Mouse (Mus musculus): ENCODE data around the gene Fam131c.

Fam131c gene

DNA sequence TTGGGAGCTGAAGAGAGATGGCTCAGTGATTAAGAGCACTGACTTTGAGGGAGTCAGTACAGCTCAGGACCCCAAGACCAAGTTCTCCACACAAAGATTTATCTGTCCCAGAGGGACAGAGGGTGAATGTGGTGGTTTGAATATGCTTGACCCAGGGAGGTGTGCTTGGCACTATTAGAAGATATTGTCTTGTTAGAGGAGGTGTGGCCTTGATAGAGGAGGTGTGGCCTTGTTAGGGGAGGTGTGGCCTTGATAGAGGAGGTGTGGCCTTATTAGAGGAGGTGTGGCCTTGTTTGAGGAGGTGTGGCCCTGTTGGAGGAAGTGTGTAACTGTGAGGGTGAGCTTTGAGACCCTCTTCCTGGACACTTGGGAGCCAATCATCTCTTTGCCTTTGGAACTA is 10.2 kb upstream of the Fam131c start:
- DNase-seq (ENCODE audit: extremely low spot score, low read depth, low spot score), result no peak

DNA sequence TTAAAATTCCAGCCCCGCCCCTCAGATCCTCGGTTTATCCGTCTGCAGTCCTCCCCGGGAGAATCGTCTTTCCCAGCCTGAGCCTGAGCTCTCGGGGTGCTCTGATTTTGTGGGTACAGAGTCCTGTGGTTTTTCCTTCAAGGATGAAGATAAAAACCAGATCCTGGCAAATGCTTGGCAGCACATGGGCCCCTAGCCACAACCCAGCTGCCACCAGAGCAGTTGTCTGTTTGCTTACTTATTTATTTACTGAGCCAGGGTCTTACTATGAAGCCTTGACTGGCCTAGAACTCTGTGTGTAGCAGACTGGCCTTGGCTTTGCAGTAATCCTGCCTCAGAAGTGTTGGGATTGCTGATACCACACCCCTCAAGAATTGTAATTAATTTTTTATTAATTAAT is 8.8 kb upstream of the Fam131c start:
- no peak for DNase-seq (ENCODE audit: extremely low spot score, low read depth, low spot score)

DNA sequence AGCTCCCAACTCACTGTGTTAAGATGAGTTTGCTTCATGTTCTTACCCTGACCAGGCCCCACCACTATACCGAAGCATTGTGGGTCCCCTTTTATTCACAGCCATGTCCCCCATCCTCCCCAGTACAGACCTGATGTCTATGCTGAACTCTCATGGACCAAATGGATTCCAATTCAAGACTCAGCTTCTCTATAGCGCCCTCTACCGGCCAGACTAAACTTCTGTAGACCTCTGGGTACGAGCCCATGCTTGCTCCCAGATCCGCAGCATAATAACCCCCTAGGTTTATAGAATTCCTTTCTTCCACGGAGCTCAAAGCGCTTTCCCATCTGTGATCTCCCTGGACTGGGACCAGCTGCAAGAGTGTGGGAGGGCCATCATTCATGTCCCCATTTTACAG is 7.2 kb upstream of the Fam131c start:
- no peak for DNase-seq (ENCODE audit: extremely low spot score, low read depth, low spot score)

DNA sequence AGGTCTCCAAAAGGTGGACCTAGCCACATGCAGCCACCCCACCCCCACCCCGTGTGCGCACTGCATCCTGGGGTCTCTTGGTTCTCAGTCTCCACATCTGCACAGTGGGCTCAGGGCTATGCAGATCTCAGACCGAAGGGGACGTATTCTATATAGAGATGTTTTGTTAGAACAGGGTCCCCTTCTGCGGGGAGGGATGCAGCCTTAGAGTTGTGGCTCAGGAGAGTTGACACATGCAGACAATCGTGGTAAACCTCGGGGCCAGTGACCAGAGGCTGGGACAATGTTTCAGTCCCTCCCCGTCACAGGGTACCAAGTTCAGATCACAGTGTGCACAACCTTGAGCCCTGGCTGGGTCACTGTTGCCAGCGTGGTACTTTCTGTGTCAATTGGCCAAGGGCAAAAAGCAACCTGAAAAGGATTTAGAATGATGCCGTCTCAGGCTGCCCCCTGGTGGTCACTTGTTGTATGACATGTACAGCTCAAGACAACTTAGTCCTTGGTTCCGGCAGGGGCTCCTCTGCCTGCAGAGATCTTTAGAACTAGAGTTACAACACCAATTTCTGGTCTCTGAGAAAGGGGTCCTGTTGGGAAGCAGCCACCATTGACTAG is 5.0 kb upstream of the Fam131c start:
- DNase-seq (ENCODE audit: extremely low spot score, low read depth, low spot score), result peak; percentile 72

DNA sequence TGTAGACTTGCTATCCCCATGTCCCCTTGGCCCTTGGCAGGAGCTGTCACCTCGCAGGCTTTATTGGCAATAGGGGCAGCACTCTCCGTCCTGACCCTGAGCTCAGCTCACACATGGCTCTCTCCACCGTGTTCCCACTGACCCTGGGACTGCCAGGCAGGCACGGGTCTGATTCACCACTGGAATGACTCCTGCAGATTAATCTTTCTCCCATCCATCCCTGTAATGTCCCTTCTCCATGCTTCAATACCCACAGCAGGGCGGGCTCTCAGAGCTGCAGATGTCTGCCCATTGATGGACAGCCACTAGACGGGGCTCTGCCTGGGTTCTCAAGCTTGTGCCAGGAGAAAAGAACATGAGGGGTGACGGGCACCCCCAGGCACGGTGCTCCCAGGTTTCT is 2.9 kb upstream of the Fam131c start:
- no peak for DNase-seq (ENCODE audit: extremely low spot score, low read depth, low spot score)

DNA sequence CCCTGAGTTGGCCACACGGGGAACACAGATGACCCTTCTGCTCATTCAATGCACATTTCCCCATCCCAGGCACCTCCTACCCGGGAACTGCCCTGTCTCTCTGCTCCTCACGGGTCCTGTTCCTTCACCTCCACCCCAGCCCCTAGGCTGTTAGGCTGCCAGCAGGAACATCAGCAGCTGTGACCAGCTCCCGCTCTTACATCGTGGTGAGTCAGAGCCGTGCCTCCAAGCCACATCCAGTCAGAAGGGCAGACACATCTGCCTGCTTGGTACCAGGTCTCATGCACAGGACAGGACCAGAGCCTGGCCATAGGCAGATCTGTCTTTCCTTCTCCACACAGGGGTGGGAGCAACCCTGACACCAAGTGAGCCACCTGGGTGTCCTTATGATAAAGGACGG is 2.1 kb upstream of the Fam131c start:
- no peak for DNase-seq (ENCODE audit: extremely low spot score, low read depth, low spot score)

DNA sequence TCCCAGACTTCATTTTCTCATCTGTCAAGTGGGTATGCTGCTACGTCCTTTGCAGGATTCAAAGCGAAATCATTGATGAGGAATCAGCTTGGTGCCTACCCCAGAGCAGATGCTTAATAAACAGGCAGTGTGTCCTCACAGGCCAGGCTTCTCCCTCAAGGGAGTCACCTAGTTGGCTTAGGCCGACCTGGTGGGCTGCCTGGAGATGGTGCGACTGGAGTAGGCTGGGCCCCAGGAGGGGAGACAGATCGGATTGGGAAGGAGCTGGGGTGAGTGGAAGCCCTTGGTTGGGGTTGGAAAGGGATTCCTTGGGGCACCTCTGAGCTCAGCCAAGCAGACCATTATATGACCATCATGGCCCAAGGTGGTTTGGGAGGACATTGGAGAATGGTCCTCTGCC is 4.4 kb downstream of the Fam131c start:
- no peak for DNase-seq (ENCODE audit: extremely low spot score, low read depth, low spot score)

DNA sequence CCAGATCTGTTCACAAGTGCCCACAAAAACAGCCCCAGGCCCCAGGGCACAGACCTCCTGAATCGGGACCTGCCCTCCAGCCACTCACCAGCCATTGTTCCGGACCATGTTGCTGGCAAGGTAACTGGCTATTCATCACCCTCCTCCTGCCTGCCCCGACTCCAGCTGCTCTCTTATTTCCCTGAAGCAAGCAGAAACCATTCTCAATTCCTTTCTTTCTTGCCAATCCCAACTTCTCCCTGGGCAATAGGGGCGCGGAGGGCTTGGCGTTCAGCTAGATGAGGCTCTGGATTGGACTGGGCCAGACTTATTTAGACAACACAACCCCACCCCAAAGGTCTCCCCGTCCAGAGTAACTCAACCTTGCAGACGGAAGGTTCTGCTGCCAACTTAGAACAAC is 11.7 kb downstream of the Fam131c start:
- DNase-seq (ENCODE audit: extremely low spot score, low read depth, low spot score), result no peak

DNA sequence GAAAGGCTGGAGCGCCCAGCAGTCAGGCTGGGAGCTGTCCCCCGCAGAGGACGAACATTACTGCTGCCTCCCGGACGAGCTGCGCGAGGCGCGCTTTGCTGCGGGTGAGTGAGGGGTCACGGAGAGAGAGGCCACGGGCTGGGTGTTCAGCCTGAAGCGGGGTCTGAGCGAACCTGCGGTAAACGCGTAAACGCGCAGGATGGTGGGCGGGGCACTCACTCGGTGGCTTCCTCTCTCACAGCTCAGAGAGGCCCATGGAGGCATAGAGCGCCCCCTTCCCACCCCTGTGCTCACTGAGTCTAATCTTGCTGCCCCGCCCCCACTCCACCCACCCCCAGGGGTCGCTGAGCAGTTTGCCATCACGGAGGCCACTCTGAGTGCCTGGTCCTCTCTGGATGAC is 14.4 kb downstream of the Fam131c start:
- DNase-seq (ENCODE audit: extremely low spot score, low read depth, low spot score), result no peak

DNA sequence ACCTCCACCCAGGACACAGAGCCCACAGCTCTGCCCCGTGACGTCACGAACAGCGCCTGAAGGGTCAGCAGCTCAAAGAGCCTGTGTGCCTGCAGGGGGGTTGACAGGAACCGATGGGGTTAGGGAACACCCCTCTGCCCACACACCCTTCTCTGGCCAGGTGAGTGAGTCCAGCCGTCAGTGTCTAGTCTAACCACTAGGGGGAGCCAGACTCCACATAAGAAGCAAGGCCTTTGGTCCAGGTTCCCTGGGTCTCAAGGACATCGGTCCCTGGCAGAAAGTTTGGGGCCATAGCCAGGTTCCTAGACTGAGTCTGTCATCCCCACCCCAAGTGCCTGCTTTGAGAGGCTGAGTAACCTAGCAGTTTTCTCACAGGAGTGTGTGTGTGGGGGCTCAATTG is 17.3 kb downstream of the Fam131c start:
- DNase-seq (ENCODE audit: extremely low spot score, low read depth, low spot score), result peak; percentile 54

DNA sequence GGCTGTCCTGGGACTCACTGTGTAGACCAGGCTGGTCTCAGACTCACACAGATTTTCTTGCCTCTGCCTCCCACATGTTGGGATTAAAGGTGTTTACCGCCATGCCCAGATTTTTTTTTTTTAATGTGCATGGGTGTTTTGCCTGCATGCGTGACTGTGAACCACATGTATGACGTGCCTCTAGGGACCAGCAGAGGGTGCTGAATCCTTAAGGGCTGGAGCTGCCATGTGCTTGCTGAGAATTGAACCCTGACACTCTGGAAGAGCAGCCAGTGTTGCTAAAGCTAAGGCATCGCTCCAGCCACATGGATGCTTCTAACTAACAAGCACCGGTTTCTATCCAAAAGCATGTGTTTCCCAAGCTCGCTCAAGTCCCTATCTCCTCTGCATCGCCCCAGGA is 18.1 kb downstream of the Fam131c start:
- DNase-seq (ENCODE audit: extremely low spot score, low read depth, low spot score), result no peak

DNA sequence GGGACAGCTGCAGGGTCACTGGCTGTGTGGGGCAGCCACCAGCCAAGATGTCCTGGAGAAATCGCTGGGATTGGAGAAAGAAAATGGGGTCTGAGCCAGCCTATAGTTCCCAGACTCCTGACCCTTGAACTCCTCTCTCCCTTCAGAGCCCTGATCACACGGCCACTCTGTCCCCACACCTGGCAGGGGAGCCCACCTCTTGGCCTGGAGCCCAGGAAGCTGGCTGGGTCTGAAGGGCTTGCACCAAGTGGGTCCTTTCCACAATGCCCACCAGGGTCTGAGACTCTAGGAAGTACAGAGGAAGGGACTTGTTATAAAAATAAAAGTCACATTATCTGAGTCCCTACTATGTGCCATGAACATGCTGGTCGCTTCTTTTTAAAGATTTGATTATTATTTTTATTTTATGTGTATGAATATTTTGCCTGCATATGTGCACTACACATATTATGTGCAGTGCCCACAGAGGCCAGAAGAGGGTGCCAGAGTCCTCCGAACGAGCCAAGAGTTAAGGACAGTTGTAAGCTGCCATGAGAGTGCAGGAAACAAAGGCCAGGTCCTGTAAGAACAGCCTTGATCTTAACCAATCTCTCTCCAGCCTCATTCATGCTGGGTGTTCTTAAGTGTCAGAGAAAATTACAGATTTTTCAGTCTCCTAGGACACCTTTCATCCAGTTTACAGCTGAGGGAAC is 19.2 kb downstream of the Fam131c start:
- DNase-seq (ENCODE audit: extremely low spot score, low read depth, low spot score), result peak; percentile 66

DNA sequence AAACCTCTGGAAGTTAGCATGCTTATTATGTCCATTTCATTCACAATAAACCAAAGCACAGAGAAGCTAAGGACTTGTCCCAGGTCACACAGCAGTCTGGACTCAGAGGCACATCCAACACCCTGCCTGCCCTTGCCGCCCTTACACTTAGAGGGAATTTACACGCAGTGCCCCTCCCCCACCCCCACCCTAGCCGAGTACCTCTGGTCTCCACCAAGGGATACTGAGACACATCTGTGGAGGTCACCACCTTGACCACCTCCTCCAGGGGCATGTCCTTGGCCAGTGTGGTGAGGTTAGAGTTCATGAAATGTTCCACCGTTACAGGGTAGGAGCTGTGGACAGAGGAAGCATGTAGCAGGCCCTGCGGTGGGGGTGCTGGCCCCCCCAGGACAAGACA is 19.9 kb downstream of the Fam131c start:
- DNase-seq (ENCODE audit: extremely low spot score, low read depth, low spot score), result no peak

DNA sequence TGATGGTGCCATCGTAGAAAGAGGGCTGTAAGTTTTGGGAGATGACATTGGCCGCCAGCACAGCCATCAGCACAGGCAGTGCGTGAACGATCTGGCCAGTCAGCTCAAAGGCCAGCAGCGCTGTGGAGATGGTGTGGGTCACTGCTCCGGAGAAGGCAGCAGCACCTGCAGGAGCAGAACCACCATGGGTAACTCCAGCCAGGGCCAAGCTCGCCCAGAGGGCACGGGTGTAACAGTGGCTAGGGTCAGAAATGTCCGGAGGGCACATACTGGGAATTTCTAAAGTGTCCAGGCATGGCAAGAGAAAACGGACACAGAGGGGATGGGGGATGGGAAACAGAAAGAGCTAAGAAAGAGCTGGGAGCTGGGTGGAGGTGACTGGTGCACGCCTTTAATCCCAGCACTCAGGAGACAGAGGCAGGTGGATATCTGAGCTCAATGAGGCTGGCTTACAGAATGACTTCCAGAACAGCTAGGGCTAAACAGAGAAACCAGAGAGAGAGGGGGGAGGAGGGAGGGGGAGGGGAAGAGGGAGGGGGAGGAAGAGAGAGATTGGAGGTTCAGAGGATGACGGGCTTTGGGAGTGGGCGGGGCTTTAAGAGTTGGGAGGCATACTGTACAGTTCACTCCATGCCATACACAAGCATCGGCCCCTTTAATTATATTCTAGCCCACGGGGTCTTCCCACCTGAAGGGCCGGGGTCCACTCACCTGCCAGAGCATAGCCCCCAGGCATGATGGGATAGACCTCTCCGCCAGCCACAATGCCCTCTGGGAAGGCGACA is 21.5 kb downstream of the Fam131c start:
- no peak for DNase-seq (ENCODE audit: extremely low spot score, low read depth, low spot score)

DNA sequence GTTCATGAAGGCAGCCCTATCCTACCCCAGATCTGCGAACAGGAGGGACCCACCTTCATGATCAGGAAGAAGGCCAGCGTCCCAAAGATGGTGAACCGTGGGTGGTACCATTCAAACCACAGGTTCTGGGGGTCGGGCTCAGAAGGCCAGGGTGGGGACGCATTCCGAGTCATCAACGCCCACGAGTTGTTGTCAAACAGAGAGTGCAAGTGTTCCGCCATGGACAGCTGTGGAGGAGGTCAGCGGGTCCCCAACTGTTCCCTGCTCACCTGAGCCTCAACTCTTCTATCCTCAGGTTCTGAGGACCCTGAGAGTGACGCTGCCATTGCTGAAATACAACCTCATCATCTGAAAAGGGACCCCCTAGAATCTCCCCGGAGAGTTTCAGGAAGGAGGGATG is 23.3 kb downstream of the Fam131c start:
- no peak for DNase-seq (ENCODE audit: extremely low spot score, low read depth, low spot score)

DNA sequence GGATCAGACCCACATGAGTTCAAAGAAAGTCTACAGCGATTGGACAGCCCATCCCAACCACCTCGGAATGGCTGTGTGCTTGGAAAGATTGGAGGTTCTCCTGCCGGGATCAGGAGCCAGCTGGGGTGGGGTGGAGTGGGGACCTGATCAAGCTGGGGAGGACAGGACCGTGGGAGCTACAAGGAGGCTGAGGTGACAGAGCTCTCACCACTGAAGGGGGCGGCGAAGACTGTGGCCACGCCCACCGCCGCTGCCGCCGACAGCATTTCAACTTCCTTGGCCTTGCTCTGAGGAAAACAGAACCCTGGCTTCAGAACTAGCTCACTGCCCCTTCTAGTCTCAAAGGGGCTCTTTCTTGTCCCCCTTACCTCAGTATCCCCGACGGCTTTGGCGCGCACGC is 26.7 kb downstream of the Fam131c start:
- DNase-seq (ENCODE audit: extremely low spot score, low read depth, low spot score), result no peak

DNA sequence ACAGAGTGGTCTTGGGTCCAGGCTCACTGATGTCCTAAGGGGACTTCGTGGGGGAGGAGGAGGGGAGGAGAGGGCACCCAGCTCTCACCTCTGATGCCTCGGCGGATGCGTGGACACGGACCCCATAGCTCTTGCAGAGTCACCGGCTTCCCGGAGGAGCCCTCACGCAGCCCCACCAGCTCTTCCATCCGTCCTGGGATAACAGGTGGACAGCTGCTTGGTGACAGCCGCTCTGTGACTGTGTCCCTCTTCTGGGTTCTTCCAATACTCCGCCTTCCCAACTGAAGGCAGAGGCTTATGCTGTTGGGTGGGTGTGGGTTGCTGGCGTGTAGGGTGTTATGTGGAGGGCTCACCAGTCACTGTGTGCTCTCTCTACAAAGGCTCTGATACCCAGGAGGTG is 29.8 kb downstream of the Fam131c start:
- DNase-seq (ENCODE audit: extremely low spot score, low read depth, low spot score), result no peak

DNA sequence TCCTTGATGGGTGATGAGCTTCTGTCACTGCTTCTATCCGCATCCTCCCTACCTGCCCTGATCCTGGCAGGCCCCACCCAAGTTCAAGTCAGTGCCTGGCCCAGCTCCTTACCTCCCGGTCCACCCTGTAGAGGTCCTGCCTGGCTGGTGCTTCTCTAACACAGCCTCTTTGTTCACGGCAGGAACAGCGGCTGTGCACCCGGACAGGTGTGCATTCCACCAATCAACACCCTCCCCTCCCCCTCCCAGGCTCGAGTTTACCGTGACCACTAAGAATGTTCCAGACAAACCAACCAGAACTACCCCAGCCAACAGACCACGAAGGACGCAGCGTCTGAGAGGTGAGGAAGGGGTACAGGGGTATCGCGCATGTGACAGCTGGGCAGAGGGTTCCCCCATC is 30.5 kb downstream of the Fam131c start, which contains the start of gene Clcnka:
Gene Clcnka, minus strand, starts transcription at position 180 of the 400 bp plus-strand sequence.
- no peak for DNase-seq (ENCODE audit: extremely low spot score, low read depth, low spot score)

DNA sequence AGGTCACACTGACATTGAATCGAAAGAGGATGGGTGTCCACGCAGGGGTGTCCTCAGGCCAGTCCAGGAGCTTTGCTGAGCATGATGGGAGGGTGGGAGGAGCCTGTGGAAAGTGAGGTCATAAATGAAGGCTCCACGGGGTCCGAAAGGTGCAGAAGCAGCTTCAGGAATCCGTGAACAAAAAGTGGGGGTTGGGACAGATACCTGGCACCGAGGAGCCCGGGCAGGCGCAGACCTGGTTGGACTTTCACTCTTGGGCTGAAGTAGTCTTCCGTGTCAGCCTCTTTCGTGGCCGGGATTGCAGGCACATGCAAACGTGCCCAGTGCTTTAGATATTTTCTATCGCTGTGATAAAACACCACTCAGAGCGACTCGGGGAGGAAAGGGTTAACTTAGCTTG is 32.2 kb downstream of the Fam131c start:
- no peak for DNase-seq (ENCODE audit: extremely low spot score, low read depth, low spot score)

DNA sequence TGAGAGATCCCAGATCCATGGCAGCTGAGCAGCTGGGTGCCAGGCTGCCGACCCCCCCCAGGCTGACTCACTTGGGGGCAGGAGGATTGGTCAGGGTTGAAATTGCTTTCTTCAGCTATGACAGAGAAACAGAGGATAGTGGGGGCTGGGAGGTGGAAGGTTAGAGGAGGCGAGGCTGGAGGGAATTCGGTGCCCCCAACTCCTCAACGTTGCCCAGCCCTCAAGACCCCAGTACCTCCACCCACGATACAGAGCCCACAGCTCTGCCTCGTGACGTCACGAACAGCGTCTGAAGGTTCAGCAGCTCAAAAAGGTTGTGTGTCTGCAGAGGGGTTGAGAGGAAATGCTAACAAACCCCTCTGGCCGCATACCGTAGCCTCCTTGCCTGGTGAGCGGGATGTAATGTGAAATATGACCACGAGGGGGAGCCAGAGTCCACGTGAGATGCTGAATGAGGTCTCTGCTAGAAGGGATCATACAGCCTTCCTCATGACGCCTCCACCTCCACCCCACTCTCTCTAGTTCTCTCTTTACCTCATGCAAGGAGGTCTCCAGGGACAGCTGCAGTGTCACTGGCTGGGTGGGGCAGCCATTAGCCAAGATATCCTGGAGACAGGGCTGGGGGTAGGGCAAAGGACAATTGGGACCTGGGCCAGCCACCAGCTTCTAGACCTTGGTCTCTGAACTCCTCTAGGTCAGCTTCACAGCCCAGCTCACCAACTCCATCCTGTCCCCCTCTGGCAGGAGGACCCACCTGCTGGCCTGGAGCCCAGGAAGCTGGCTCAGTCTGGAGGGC is 36.7 kb downstream of the Fam131c start:
- DNase-seq (ENCODE audit: extremely low spot score, low read depth, low spot score), result peak; percentile 41

DNA sequence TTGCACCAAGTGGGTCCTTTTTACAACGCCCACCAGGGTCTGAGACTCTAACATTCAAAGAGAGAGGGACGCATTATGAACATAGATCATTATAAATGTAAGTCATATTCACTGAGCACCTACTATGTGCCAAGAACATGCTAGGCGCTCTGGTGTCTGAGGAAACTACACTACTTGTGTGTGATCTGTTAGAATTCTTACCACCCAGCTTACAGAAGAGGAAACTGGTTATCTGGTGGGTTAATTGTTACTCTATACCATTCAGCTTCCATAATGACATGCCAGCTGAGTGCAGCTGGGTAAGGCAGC is 37.2 kb downstream of the Fam131c start:
- no peak for DNase-seq (ENCODE audit: extremely low spot score, low read depth, low spot score)
